Mouse (Mus musculus): ENCODE measurements around the gene Hao2.

DNA sequence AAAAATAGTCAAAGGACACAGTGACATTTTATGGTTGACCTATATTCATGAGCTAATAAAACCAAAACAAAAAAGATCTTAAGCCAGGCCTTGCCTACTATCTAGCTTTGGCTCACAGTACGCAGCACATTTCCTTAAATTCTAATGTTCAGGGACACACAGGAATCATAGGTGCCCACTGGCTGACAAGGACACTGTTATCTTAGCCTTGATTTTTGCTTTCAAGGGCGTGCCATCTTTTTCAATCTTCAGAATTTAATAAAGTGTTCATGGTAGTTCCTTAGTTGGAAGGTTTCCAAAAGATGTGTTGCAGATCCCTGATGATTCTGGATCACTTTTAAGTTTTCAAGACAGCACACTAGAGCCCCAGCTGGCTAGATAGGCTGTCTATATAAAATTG is 12.2 kb downstream of the Hao2 start:
- TF ChIP-seq GATA1 (IDR thresholded peaks at IDR 0.05; ENCODE audit: borderline replicate concordance, low read length), result no peak
- no peak for TF ChIP-seq CTCF (IDR thresholded peaks at IDR 0.05; ENCODE audit: low read depth, low read length)

All from G1E (cell line).